Comparison of ENCODE assay signal across 23 mouse cellular contexts in the genomic region with DNA sequence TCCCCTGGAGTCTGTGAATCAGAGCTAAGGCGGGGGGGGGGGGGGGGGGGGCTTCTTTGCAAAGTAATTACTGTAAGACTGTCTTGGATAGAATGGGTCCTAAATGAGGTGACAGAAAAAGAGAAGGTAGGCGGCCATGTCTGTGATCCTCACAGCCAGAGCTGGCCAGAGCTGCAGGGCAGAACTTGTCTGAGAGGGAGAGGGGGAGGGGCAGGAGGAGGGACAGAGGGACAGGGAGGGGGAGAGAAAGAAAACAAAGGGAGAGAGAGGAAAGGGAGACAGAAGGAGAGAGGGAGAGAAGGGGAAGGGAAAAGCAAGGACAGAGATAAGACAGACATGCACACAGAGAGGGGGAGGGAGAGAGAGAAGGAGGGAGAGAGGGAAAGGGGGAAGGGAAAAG. TPM values are rescaled to one million over a fixed set of nuclear protein-coding genes. Genes with fewer than 3 reads are reported as not detected.
DNase-seq lines count a peak whose midpoint lies in the region; ATAC-seq and TF ChIP-seq lines count a peak whose summit lies in the region.
"Had no signal": no experiment of that assay in that cellular context is flagged by ENCODE, and none has a peak within 500 bp of the region (broad histone marks: within the 10 kb centered on the region; RNA-seq: fewer than 3 reads in every experiment).

No protein-coding gene starts in this region.

- peaks cover 43% of the 10 kb centered on the region for H3K4me1 ChIP-seq in heart, embryonic 10.5 days
- 0 out of 2 replicates have a peak, but pooled peaks cover 3% of the 10 kb centered on the region for H3K4me1 ChIP-seq in midbrain, embryonic 14.5 days (ENCODE audit: control insufficient read depth, insufficient read depth, low read length)
- H3K4me1 ChIP-seq in midbrain, postnatal 0 days (ENCODE audit: insufficient read depth, low read length) = no peaks in the 10 kb centered on the region
- peaks cover 60% of the 10 kb centered on the region for H3K4me1 ChIP-seq in limb, embryonic 10.5 days

- no peak overlapping the region for H3K4me2 ChIP-seq in midbrain, embryonic 14.5 days (ENCODE audit: low read length)
- no peak overlapping the region for H3K4me2 ChIP-seq in midbrain, postnatal 0 days (ENCODE audit: low read depth, low read length, poor library complexity, severe bottlenecking)
- H3K4me2 ChIP-seq: embryonic facial prominence, embryonic 12.5 days; forebrain, embryonic 12.5 days; heart, embryonic 13.5 days; hindbrain, embryonic 14.5 days had no signal

- no peaks in the 10 kb centered on the region for H3K36me3 ChIP-seq in heart, embryonic 10.5 days
- no peaks in the 10 kb centered on the region for H3K36me3 ChIP-seq in midbrain, embryonic 14.5 days (ENCODE audit: control insufficient read depth, insufficient read depth, low read length)
- no peaks in the 10 kb centered on the region for H3K36me3 ChIP-seq in midbrain, postnatal 0 days (ENCODE audit: insufficient read depth, low read length)
- H3K36me3 ChIP-seq in limb, embryonic 10.5 days = 0 out of 2 replicates have a peak, but pooled peaks cover 3% of the 10 kb centered on the region
- H3K36me3 ChIP-seq: embryonic facial prominence, embryonic 12.5 days; forebrain, embryonic 12.5 days; heart, embryonic 13.5 days had no signal

- H3K4me3 ChIP-seq in heart, embryonic 10.5 days = no peak overlapping the region
- H3K4me3 ChIP-seq in midbrain, embryonic 14.5 days (replicated peaks; ENCODE audit: low read depth, low read length) = no peak overlapping the region
- no peak overlapping the region for H3K4me3 ChIP-seq in midbrain, postnatal 0 days (ENCODE audit: low read depth, low read length)
- H3K4me3 ChIP-seq in limb, embryonic 10.5 days = no peak overlapping the region
- H3K4me3 ChIP-seq: embryonic facial prominence, embryonic 12.5 days; forebrain, embryonic 12.5 days; gastrocnemius, adult 2 months; heart, embryonic 13.5 days had no signal

- 25% methylated on average over 1 of the region's 2 CpGs for WGBS in heart, embryonic 10.5 days
- WGBS in midbrain, embryonic 14.5 days = 10% methylated on average over 2 of the region's 2 CpGs
- 13% methylated on average over 2 of the region's 2 CpGs for WGBS in midbrain, postnatal 0 days
- WGBS in limb, embryonic 10.5 days = 10% methylated on average over 2 of the region's 2 CpGs

- no peak for ATAC-seq in midbrain, embryonic 14.5 days (ENCODE audit: low FRiP score, low TSS enrichment)
- no peak for ATAC-seq in midbrain, postnatal 0 days (ENCODE audit: low FRiP score)
- ATAC-seq: activated CD4-positive, CD25-positive, alpha-beta regulatory T cell, adult 4 months; CD4-positive, CD25-positive, alpha-beta regulatory T cell, adult 4 months; forebrain, postnatal 0 days; intestine, embryonic 16.5 days had no signal

- peak; percentile 69 to 75 for DNase-seq in cerebellum, postnatal 10 days
- no peak for DNase-seq in cerebellum, adult 8-10 months
- no peak for DNase-seq in heart, embryonic 10.5 days (ENCODE audit: low spot score)
- DNase-seq in heart, postnatal 4 days = no peak
- DNase-seq in midbrain, embryonic 14.5 days = no peak
- DNase-seq in midbrain, postnatal 0 days (ENCODE audit: low spot score) = no peak
- no peak for DNase-seq in limb, embryonic 10.5 days (ENCODE audit: low spot score)
- no peak for DNase-seq in right cerebral cortex, postnatal 36 days (ENCODE audit: low spot score in 2 of 2)
- DNase-seq: adrenal gland, postnatal 14 days; B cell, adult 2 months; cerebellum, adult 11-12 months; forebrain, postnatal 0 days; gastrocnemius, adult 2 months; gastrocnemius, postnatal 25 days; heart, postnatal 36 days had no signal

- peak overlapping the region; percentile 38; the same call in 1 of the 2 replicates for H3K27ac ChIP-seq in heart, embryonic 10.5 days
- H3K27ac ChIP-seq in midbrain, embryonic 14.5 days (replicated peaks; ENCODE audit: low read depth, low read length) = 0 out of 2 replicates have a peak overlapping the region, but pooled peaks have one; percentile 21
- no peak overlapping the region for H3K27ac ChIP-seq in midbrain, postnatal 0 days (ENCODE audit: low read depth, low read length)
- H3K27ac ChIP-seq in limb, embryonic 10.5 days = peak overlapping the region; percentile 81
- H3K27ac ChIP-seq: embryonic facial prominence, embryonic 12.5 days; forebrain, embryonic 12.5 days; gastrocnemius, adult 2 months; heart, embryonic 13.5 days; hindbrain, embryonic 14.5 days had no signal

- no peak for TF ChIP-seq CTCF in midbrain, postnatal 0 days (IDR thresholded peaks at IDR 0.05)

- H3K27me3 ChIP-seq in heart, embryonic 10.5 days (ENCODE audit: insufficient read depth, poor library complexity, severe bottlenecking) = 0 out of 2 replicates have a peak, but pooled peaks cover 5% of the 10 kb centered on the region
- no peaks in the 10 kb centered on the region for H3K27me3 ChIP-seq in midbrain, embryonic 14.5 days (ENCODE audit: control insufficient read depth, insufficient read depth, low read length)
- H3K27me3 ChIP-seq in midbrain, postnatal 0 days (ENCODE audit: insufficient read depth, low read length) = no peaks in the 10 kb centered on the region
- 0 out of 2 replicates have a peak, but pooled peaks cover 7% of the 10 kb centered on the region for H3K27me3 ChIP-seq in limb, embryonic 10.5 days (ENCODE audit: low read depth, poor library complexity, severe bottlenecking)
- H3K27me3 ChIP-seq: embryonic facial prominence, embryonic 12.5 days; forebrain, embryonic 12.5 days had no signal

- H3K9ac ChIP-seq in midbrain, embryonic 14.5 days (replicated peaks; ENCODE audit: low read length) = no peak overlapping the region
- no peak overlapping the region for H3K9ac ChIP-seq in midbrain, postnatal 0 days (replicated peaks; ENCODE audit: low read length, poor library complexity, severe bottlenecking)
- H3K9ac ChIP-seq: embryonic facial prominence, embryonic 12.5 days; forebrain, embryonic 12.5 days; forebrain, postnatal 0 days; heart, embryonic 13.5 days; hindbrain, embryonic 14.5 days had no signal

- H3K9me3 ChIP-seq in heart, embryonic 10.5 days = no peaks in the 10 kb centered on the region
- no peaks in the 10 kb centered on the region for H3K9me3 ChIP-seq in midbrain, embryonic 14.5 days (ENCODE audit: control insufficient read depth, low read length)
- no peaks in the 10 kb centered on the region for H3K9me3 ChIP-seq in midbrain, postnatal 0 days (ENCODE audit: low read length)
- H3K9me3 ChIP-seq in limb, embryonic 10.5 days (replicated peaks) = no peaks in the 10 kb centered on the region
- H3K9me3 ChIP-seq: embryonic facial prominence, embryonic 12.5 days; forebrain, embryonic 12.5 days; heart, embryonic 13.5 days had no signal

RNA-seq across cellular contexts. Expression of gene Cmklr1, which starts 27.2 kb away (rescaled TPM):
- polyA plus RNA-seq in heart, embryonic 10.5 days (2016; fragmentation: Nextera tagmentation; extraction: Ambion mirVana) = 1.3 and 3.3 TPM in 2 replicates
- total RNA-seq in heart, postnatal 4 days (2021) = 10 to 100 TPM; 12.6 to 14.6 TPM
- polyA plus RNA-seq in midbrain, embryonic 14.5 days (2014; fragmentation: Nextera tagmentation; extraction: Ambion mirVana) = 1.2 and 2.1 TPM in 2 replicates
- total RNA-seq in midbrain, postnatal 0 days (2014; rRNA removed) = 2.7 and 3.6 TPM in 2 replicates
- polyA plus RNA-seq in midbrain, postnatal 0 days (2015; fragmentation: Nextera tagmentation; extraction: Ambion mirVana) = 0.63 and 1.1 TPM in 2 replicates
- polyA plus RNA-seq in limb, embryonic 10.5 days (2016; fragmentation: Nextera tagmentation; extraction: Ambion mirVana) = 2.3 and 3.4 TPM in 2 replicates
- total RNA-seq: MEL had no signal
- polyA plus RNA-seq: activated CD4-positive, CD25-positive, alpha-beta regulatory T cell, adult 4 months; CD4-positive, CD25-positive, alpha-beta regulatory T cell, adult 4 months had no signal

Comparison
In these comparisons a context has a peak if more than half of its experiments do, and no peak if none do; other contexts are left out.
1. DNase-seq: peak in cerebellum, postnatal 10 days (2 of 2); none in cerebellum, adult 8-10 months (single experiment), heart, embryonic 10.5 days (single experiment), heart, postnatal 4 days (single experiment), midbrain, embryonic 14.5 days (single experiment), midbrain, postnatal 0 days (single experiment), limb, embryonic 10.5 days (single experiment) and right cerebral cortex, postnatal 36 days (0 of 2).